Mouse (Mus musculus) heart, embryonic 12.5 days (tissue): ENCODE data around the gene Dus1l. TPM values are rescaled to one million over a fixed set of nuclear protein-coding genes. Genes with fewer than 3 reads are reported as not detected.

Experiments
- ATAC-seq: fragments of 200-750 bp; cut with Nextera tagmentation; 2 replicates; pipeline ENCODE4 v1.8.0; 2017; ENCODE audit warnings: moderate TSS enrichment, moderate library complexity; ENCODE audit not compliant: insufficient number of reproducible peaks, low FRiP score
- H3K27ac ChIP-seq: fragments of 300-500 bp; sonication (generic); 2 replicates; pipeline ENCODE4 v1.5.1; 2016; ENCODE audit warnings: mild to moderate bottlenecking, moderate library complexity; ENCODE audit not compliant: poor library complexity, severe bottlenecking
- H3K27me3 ChIP-seq: fragments of 300-500 bp; sonication (generic); replicated peaks from 2 replicates; pipeline ENCODE4 v1.6.1; 2016; ENCODE audit warnings: mild to moderate bottlenecking, moderate library complexity
- H3K36me3 ChIP-seq: fragments of 300-500 bp; sonication (generic); 2 replicates; pipeline ENCODE4 v1.6.1; 2016; ENCODE audit warnings: mild to moderate bottlenecking, moderate library complexity
- H3K4me1 ChIP-seq: fragments of 300-500 bp; sonication (generic); replicated peaks from 2 replicates; pipeline ENCODE4 v1.6.1; 2016; ENCODE audit warnings: mild to moderate bottlenecking
- H3K4me2 ChIP-seq: fragments of 300-500 bp; sonication (generic); 2 replicates; pipeline ENCODE4 v1.6.1; 2016; ENCODE audit warnings: mild to moderate bottlenecking, moderate library complexity
- H3K4me3 ChIP-seq: fragments of 300-500 bp; sonication (generic); 2 replicates; pipeline ENCODE4 v1.5.1; 2016; ENCODE audit warnings: mild to moderate bottlenecking
- H3K9ac ChIP-seq: fragments of 300-500 bp; sonication (generic); 2 replicates; pipeline ENCODE4 v1.6.1; 2016; ENCODE audit warnings: mild to moderate bottlenecking, moderate library complexity
- H3K9me3 ChIP-seq: fragments of 300-500 bp; sonication (generic); replicated peaks from 2 replicates; pipeline ENCODE4 v1.6.1; 2016; ENCODE audit warnings: mild to moderate bottlenecking, moderate library complexity
- WGBS: fragments of 180-500 bp; shearing (Covaris S2); methylation state at CpG from one replicate; pipeline ENCODE4 v1.1.7; 2016; 5-methylcytosine and 5-hydroxymethylcytosine counted together
- polyA plus RNA-seq: library from polyadenylated mRNA; unstranded; fragments of >200 nt; fragmentation: Nextera tagmentation; extraction: Ambion mirVana; gene quantifications from 2 replicates; pipeline ENCODE4 v1.2.1, GENCODE M21; 2016

The Dus1l gene
- polyA plus RNA-seq, 1 experiment from 2014 or later, result 48.3 TPM

DNA sequence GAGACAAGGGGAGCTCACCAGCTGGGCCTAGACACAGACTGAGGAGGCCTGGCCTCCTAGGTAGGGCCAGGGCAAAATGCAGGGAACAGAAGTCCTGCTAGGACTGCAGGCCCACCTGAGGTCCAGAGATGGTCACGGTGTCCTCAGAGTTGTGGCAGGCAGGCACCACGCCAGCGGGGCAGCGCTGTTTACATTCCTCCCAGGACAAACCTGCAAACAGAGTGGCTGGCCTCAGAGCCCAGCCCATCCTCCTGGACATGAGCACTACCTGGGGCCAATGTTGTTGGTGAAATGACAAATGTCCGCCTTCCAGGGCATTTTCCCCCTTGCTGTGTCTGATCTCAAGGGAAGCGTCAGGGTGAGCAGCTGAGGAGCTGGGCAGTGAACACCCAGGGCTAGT lies 21.2 kb upstream of the Dus1l start:
- Histone ChIP-seq H3K9ac (no peak overlapping the region), H3K36me3 (peaks cover 100% of the 10 kb centered on the region), H3K4me2 (no peak overlapping the region), H3K4me1 (peaks cover 17% of the 10 kb centered on the region), H3K9me3 (no peaks in the 10 kb centered on the region), H3K4me3 (no peak overlapping the region), H3K27ac (no peak overlapping the region), H3K27me3 (no peaks in the 10 kb centered on the region)
- no peak for ATAC-seq
- whole genome bisulfite sequencing, result 90% methylated on average over 6 of the region's 6 CpGs

DNA sequence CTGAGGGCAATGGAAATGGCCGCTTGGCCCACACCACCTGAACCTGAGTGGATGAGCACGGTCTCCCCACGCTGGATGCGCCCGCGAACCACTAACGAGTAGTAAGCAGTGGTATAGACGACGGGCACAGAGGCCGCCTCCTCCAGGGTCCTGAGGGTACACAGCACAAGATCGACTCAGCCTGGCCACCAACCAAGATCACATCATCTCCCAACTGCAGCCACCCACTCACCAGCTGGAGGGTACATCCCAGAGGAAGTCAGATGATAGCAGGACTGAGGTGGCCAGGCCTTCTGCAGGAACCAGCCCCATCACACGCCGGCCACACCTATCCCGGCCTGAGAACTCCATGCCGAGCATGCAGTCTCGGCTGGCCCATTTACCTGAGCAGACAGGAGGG lies 15.9 kb upstream of the Dus1l start:
- no peak overlapping the region for H3K4me2 ChIP-seq
- no peak overlapping the region for H3K27ac ChIP-seq
- no peak overlapping the region for H3K9ac ChIP-seq
- no peak overlapping the region for H3K4me3 ChIP-seq
- 94% methylated on average over 16 of the region's 16 CpGs for WGBS
- peaks cover 100% of the 10 kb centered on the region for H3K36me3 ChIP-seq
- no peak for ATAC-seq
- H3K9me3 ChIP-seq, result no peaks in the 10 kb centered on the region
- H3K4me1 ChIP-seq, result no peaks in the 10 kb centered on the region
- no peaks in the 10 kb centered on the region for H3K27me3 ChIP-seq

DNA sequence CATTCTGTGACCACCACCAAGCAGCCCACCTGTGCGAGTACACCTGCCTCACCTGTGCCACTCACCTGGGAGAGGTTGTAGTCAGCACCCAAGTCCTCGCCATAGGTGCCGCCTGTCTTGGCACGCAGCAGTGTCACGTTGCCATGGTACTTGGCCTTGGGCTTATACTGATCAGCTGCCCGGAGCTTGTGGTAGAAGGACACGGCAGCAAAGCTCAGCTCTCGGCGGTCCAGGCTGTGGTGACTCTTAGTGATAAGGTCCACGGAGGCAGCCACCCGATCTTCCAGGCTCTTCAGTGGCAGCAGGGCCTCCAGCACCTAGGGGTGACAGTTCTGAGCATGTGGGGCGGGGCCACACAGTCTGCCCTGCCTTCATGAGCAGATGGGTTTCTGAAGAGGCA lies 11.8 kb upstream of the Dus1l start:
- no peak overlapping the region for H3K4me2 ChIP-seq
- H3K36me3 ChIP-seq, result peaks cover 82% of the 10 kb centered on the region
- no peak for ATAC-seq
- no peaks in the 10 kb centered on the region for H3K27me3 ChIP-seq
- H3K4me3 ChIP-seq, result no peak overlapping the region
- no peaks in the 10 kb centered on the region for H3K9me3 ChIP-seq
- no peak overlapping the region for H3K27ac ChIP-seq
- H3K9ac ChIP-seq, result no peak overlapping the region
- H3K4me1 ChIP-seq, result no peaks in the 10 kb centered on the region
- 84% methylated on average over 12 of the region's 12 CpGs for WGBS

DNA sequence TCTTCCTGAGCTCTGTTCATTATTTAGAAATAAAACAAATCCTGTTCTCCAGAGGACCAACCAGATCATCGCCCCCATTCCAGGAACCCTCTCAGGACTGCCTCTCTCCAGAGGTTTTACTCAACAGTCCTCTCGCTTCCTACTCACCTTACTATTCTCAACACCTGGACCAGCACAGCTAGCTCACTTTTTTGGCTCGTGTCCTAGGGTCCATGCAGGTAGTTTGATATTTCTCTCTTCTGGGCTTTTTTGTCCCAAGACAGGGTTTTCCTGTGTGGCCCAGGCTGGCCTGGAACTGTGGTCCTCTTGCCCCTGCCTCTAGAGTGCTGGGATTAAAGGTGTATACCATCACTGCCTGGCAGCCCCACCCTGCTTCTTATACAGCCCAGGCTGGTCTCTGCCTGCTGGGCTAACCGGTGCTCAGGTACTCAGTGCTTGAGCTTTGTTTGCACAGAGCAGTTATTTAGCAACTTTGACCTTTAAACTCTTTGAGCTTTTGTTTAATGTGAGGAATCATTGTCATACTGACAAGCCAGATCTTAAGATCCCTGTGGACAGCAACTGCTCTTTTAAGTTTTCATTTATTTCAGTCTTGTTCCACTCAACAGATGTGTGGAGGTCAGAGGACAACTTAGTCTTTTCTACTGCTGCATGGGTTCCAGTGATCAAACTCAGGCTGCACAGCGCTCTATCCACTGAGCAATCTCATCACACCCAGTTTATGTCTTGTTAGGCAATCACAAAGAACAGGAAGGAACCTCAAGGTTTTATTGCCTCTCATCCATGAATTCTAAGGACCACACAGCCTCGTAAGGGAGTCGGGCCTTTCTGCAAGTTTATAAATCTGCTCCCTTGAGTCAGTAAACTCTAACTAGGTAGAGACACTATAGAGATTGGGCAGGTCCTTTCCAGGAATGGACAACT lies 9.4 kb upstream of the Dus1l start:
- WGBS, result 90% methylated on average over 7 of the region's 7 CpGs
- Histone ChIP-seq H3K9me3 (no peaks in the 10 kb centered on the region), H3K27me3 (no peaks in the 10 kb centered on the region), H3K4me1 (0 out of 2 replicates have a peak, but pooled peaks cover 1% of the 10 kb centered on the region), H3K36me3 (peaks cover 59% of the 10 kb centered on the region), H3K9ac (no peak overlapping the region), H3K4me3 (no peak overlapping the region), H3K27ac (no peak overlapping the region), H3K4me2 (no peak overlapping the region)
- no peak for ATAC-seq

DNA sequence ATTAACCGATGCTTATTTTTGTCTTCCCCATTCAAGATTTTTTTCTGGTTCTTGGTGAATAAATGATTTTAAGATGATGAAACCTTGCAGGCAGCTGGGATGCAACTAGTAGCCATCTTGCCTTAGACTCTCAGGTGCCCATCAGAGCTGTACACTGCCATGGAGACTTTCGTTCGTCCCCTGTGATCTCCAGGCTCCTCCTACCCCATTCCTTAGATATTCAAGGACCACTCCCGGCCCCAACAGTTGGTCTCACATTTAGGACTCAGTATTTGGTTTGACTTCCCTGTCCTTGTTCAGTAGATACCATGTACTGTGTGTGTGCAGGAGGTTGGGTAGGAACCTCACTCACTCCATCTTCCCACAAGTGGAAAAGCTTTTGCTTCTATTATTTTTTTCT lies 8.6 kb upstream of the Dus1l start:
- Histone ChIP-seq H3K9me3 (no peaks in the 10 kb centered on the region), H3K4me3 (no peak overlapping the region), H3K27me3 (no peaks in the 10 kb centered on the region), H3K4me2 (no peak overlapping the region), H3K9ac (no peak overlapping the region), H3K27ac (no peak overlapping the region), H3K4me1 (0 out of 2 replicates have a peak, but pooled peaks cover 6% of the 10 kb centered on the region), H3K36me3 (peaks cover 50% of the 10 kb centered on the region)
- 65% methylated on average over 4 of the region's 4 CpGs for WGBS
- no peak for ATAC-seq

DNA sequence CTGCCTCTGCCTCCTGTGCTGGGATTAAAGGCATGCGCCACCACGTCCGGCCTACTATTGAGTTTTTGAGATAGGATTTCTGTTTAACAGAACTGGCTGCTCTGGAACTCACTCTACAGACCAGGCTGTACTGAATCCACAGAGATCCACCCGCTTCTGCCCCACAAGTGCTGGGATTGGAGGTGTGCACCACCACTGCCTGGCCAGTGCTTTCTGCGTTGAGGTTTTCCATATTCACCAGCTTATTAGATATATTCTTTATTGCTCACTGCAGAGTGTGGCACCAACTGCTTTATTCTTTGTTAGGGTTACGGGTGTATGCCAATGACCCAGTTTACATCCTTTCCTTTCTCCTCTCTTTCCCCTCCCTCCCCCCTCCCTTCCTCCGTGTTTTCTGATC lies 8.1 kb upstream of the Dus1l start:
- no peak overlapping the region for H3K4me3 ChIP-seq
- no peak overlapping the region for H3K4me2 ChIP-seq
- no peak overlapping the region for H3K9ac ChIP-seq
- no peak overlapping the region for H3K27ac ChIP-seq
- 0 out of 2 replicates have a peak, but pooled peaks cover 6% of the 10 kb centered on the region for H3K4me1 ChIP-seq
- H3K27me3 ChIP-seq, result no peaks in the 10 kb centered on the region
- WGBS, result 80% methylated on average over 7 of the region's 7 CpGs
- H3K36me3 ChIP-seq, result peaks cover 45% of the 10 kb centered on the region
- H3K9me3 ChIP-seq, result no peaks in the 10 kb centered on the region
- ATAC-seq, result no peak

DNA sequence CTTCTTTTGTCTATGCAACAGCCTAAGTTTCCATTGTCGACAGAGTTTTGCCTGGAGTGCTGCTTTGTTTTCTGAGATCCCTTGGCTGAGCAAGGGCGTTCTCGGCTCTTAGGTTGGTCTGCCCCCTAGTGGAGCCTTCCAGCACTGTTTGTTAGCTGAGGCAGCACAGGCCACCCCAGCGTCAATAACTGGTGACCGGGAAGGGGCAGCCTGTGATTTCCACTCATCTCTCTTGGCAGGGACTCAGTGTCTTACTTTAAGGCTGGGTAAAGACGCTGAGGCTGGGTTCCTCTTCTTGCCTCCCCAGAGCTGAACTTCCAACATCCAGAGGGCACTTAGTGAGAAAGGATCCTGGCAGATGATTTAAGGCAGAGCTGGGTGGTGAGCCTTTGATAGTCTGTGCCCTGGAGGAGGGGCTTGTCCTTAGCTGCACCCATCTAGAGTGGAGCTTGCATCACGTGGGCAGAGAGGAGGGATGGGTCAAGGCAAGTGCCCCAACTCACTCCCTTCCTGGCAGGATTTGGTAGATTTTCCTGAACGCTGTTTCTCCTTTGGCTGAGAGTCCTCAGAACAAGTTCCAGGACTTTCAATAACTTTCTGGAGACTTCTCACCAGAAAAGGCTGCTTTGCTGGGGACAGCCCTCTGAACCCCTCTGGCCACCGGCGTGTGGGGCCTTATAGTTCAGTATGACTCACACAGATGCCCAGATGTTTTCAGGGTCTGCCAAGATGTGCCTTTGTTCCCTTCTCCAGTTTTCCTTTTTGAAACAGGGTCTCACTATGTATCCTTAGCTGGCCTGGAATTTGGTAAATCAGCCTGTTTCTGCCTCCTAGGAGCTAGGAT lies 4.1 kb upstream of the Dus1l start:
- Histone ChIP-seq H3K9ac (0 out of 2 replicates have a peak overlapping the region, but pooled peaks have one; percentile 32), H3K36me3 (peaks cover 5% of the 10 kb centered on the region), H3K9me3 (no peaks in the 10 kb centered on the region), H3K4me1 (peaks cover 15% of the 10 kb centered on the region), H3K4me3 (no peak overlapping the region), H3K27me3 (no peaks in the 10 kb centered on the region), H3K27ac (no peak overlapping the region; the same call in 1 of the 2 replicates), H3K4me2 (0 out of 2 replicates have a peak overlapping the region, but pooled peaks have one; percentile 10)
- 9% methylated on average over 10 of the region's 10 CpGs for WGBS
- peak; percentile 55 for ATAC-seq

DNA sequence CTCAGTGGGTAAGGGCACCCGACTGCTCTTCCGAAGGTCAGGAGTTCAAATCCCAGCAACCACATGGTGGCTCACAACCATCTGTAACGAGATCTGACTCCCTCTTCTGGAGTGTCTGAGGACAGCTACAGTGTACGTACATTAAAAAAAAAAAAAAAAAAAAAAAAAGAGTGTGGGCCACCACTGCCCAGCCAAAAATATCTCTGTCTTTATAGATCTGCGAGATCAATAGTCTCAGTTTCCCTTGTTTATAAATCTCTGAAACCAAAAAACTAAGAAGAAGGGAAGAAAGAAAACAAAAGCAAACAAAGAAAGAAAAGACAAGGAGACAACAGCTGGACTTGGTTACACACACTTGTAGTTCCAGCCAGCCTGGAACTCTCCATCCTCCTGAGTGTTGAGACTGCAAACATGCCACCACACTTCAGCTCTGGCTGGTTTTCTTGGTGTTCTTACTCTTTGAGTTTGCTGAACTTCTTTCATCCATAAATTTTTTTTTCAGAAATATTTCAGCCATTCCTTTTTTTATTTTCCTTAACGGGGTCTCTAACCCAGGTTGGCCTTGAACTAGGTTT lies 3.2 kb upstream of the Dus1l start:
- WGBS, result 49% methylated on average over 6 of the region's 6 CpGs
- Histone ChIP-seq H3K36me3 (peaks cover 6% of the 10 kb centered on the region), H3K4me2 (no peak overlapping the region), H3K4me3 (no peak overlapping the region), H3K4me1 (peaks cover 22% of the 10 kb centered on the region), H3K27ac (no peak overlapping the region), H3K27me3 (no peaks in the 10 kb centered on the region), H3K9ac (no peak overlapping the region), H3K9me3 (no peaks in the 10 kb centered on the region)
- no peak for ATAC-seq

DNA sequence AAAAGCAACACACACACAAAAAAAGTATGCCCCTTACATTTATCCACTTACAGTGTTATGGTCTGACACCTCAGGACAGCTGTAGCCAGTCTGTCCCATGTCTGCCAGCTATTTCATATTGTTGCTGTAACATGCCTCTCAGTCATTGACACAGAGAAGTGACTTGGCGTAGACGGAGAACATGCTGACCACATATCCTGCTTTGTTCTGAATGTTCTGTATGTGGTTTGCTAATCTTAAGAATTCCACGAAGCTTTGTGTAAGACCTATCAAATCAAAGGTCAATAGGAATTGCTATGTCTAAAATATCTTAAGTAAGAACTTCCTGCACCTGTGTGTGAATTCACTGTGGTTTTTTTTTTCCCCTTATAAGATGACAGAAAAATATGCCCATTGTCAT lies 2.0 kb upstream of the Dus1l start:
- H3K9ac ChIP-seq, result no peak overlapping the region
- H3K9me3 ChIP-seq, result no peaks in the 10 kb centered on the region
- WGBS, result 75% methylated on average over 3 of the region's 3 CpGs
- H3K4me3 ChIP-seq, result no peak overlapping the region
- peaks cover 22% of the 10 kb centered on the region for H3K4me1 ChIP-seq
- H3K4me2 ChIP-seq, result no peak overlapping the region
- ATAC-seq, result no peak
- no peak overlapping the region for H3K27ac ChIP-seq
- no peaks in the 10 kb centered on the region for H3K27me3 ChIP-seq
- peaks cover 17% of the 10 kb centered on the region for H3K36me3 ChIP-seq

DNA sequence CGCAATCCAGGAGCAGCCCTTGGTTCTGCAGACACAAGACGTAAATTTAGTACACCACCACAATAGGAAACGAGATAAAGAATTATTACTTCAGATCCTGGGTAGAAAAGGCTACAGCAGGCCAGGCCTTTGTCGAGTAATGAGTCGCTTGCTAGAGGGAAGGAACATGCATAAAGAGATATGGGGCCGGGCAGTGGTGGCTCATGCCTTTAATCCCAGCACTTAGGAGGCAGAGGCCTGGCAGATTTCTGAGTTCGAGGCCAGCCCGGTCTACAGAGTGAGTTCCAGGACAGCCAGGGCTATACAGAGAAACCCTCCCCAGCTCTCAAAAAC lies 377 bp upstream of the Dus1l start:
- Histone ChIP-seq H3K4me2 (peak overlapping the region; percentile 94), H3K27me3 (no peaks in the 10 kb centered on the region), H3K9ac (peak overlapping the region; percentile 96), H3K9me3 (no peaks in the 10 kb centered on the region), H3K36me3 (peaks cover 34% of the 10 kb centered on the region), H3K4me1 (peaks cover 22% of the 10 kb centered on the region), H3K4me3 (peak overlapping the region; percentile 83), H3K27ac (peak overlapping the region; percentile 72)
- ATAC-seq, result peak; percentile 10; the same call in 1 of the 2 replicates
- 22% methylated on average over 8 of the region's 8 CpGs for WGBS

DNA sequence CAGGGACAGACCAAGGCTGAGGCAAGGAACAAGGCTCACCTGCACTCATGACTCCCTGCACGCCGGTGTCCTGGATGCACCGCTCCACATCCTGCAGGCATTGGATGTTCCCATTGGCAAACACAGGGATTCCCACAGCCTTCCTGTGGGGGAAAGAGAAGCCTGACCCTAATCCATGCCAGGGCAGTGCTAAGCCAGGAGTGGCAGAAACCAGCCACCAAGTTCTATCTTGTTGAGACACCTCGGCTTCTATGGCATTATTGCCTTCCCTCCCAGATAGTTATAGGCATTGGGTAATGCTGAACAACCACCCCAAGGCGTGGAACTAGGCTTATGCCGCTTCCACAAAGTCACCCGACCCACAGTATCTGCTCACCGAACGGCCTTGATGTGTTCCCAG lies 3.6 kb downstream of the Dus1l start:
- H3K9me3 ChIP-seq, result no peaks in the 10 kb centered on the region
- no peak for ATAC-seq
- WGBS, result 94% methylated on average over 9 of the region's 9 CpGs
- no peak overlapping the region for H3K4me2 ChIP-seq
- no peak overlapping the region for H3K27ac ChIP-seq
- H3K27me3 ChIP-seq, result no peaks in the 10 kb centered on the region
- H3K4me1 ChIP-seq, result peaks cover 16% of the 10 kb centered on the region
- H3K36me3 ChIP-seq, result peaks cover 71% of the 10 kb centered on the region
- no peak overlapping the region for H3K4me3 ChIP-seq
- no peak overlapping the region for H3K9ac ChIP-seq
